Mouse (Mus musculus): Measurements from ENCODE around the gene Mrpl45. TPM values are rescaled to one million over a fixed set of nuclear protein-coding genes. Genes with fewer than 3 reads are reported as not detected.
A peak's percentile ranks its signal among the peaks of the same experiment; 100 is the strongest.

Gene Mrpl45
- polyA plus RNA-seq, 1 experiment from 2014 or later, result 37.8 TPM

DNA sequence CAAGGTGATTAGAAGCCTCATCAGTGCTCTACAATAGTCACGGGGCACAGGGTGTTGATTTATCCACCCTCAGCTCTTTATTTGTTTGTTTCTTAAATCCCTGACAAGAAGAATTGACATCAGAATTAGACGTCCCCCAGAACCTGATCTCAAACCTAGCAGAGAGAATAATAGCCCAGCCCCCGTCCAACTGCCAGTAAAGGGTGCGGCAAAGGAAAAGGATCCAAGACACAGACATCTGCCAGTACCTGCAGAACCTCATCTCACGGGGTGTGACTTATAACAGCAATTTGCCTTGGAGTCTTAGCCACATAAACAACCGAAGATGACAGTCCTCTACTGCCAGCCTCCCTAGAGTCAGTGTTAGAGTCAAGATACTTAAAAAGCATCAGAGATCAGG is 28.5 kb upstream of the Mrpl45 start:
- Histone ChIP-seq H3K27me3 (replicated peaks; ENCODE audit: control insufficient read depth, insufficient read depth, low read length) (no peaks in the 10 kb centered on the region), H3K4me1 (ENCODE audit: control insufficient read depth, insufficient read depth, low read length) (no peaks in the 10 kb centered on the region), H3K36me3 (ENCODE audit: control insufficient read depth, insufficient read depth, low read length) (no peaks in the 10 kb centered on the region), H3K9ac (ENCODE audit: low read depth, low read length) (no peak overlapping the region), H3K9me3 (ENCODE audit: control insufficient read depth, low read length) (no peaks in the 10 kb centered on the region), H3K4me3 (ENCODE audit: low read depth, low read length) (no peak overlapping the region), H3K27ac (replicated peaks; ENCODE audit: low read depth, low read length) (no peak overlapping the region), H3K4me2 (ENCODE audit: low read depth, low read length) (no peak overlapping the region)
- ATAC-seq (ENCODE audit: low read depth) (0 out of 2 replicates have a peak, but pooled peaks have one; percentile 18), DNase-seq (ENCODE audit: low spot score) (peak; percentile 20)
- 51% methylated on average over 6 of the region's 6 CpGs for WGBS

DNA sequence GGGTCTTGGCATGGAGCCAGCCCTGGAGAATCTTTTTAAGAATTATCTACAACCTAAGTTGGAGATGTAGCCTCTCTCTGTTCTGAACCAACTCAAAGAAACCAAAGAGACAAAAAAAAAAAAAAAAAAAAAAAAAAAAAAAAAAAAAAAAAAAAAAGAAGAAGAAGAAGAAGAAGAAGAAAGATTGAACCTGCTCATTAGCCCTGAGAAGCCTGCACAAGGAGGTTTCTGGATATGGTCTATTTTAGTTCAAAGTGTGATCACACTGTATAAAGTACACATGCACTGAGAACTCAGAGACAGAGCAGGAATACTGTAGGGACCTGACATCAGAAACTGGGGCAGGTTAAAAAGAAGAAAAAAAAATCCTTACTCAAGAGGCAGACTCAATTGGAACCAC is 27.9 kb upstream of the Mrpl45 start:
- no peaks in the 10 kb centered on the region for H3K4me1 ChIP-seq (ENCODE audit: control insufficient read depth, insufficient read depth, low read length)
- no peaks in the 10 kb centered on the region for H3K36me3 ChIP-seq (ENCODE audit: control insufficient read depth, insufficient read depth, low read length)
- H3K9ac ChIP-seq (ENCODE audit: low read depth, low read length), result no peak overlapping the region
- H3K4me3 ChIP-seq (ENCODE audit: low read depth, low read length), result no peak overlapping the region
- H3K4me2 ChIP-seq (ENCODE audit: low read depth, low read length), result no peak overlapping the region
- no peaks in the 10 kb centered on the region for H3K9me3 ChIP-seq (ENCODE audit: control insufficient read depth, low read length)
- no peaks in the 10 kb centered on the region for H3K27me3 ChIP-seq (replicated peaks; ENCODE audit: control insufficient read depth, insufficient read depth, low read length)
- DNase-seq (ENCODE audit: low spot score) (no peak), ATAC-seq (ENCODE audit: low read depth) (no peak)
- H3K27ac ChIP-seq (replicated peaks; ENCODE audit: low read depth, low read length), result no peak overlapping the region

DNA sequence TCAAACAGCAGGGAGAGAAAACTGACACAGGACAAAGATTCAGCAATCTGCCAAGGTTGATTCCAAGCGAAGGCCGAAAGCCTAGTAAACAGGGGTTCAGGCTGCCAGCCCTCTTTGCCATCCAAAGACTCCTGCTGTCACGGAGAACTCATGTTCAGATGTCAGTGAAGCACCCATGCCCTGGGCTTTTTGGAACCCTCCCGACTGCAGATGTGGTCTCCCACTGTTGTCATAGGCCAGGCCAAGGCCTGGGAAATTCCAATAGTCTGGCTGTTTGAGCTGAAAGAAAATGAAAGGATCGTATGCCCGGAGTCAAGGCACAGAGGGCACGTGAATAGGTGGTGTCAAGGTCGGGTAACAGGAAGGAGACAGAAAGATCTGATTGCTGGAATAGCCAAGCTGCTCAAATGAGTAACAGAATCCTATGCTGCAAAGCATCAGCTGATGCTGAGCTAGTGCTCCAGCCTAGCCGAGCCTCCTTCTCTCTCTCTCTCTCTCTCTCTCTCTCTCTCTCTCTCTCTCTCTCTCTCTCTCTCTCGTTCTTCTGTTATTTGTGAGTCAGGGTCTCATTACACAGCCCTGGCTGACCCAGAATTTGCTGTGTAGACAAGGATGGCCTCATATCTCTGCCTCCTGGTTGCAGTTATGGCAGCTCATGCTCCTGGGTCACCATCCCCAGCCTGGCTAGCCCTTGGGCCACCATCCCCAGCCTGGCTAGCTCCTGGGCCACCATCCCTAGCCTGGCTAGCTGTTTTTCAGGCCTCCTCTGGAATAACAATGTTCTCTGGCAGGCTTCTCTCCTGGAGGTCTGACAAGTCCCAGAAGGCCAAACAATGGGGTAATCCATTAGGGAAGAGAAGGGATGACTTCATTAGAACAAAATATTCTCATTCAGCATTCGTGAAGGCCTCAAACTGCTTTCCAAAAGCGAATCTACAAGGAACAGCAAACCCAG is 26.0 kb upstream of the Mrpl45 start:
- H3K36me3 ChIP-seq (ENCODE audit: control insufficient read depth, insufficient read depth, low read length), result no peaks in the 10 kb centered on the region
- WGBS, result 41% methylated on average over 11 of the region's 12 CpGs
- no peak overlapping the region for H3K4me3 ChIP-seq (ENCODE audit: low read depth, low read length)
- no peaks in the 10 kb centered on the region for H3K4me1 ChIP-seq (ENCODE audit: control insufficient read depth, insufficient read depth, low read length)
- DNase-seq (ENCODE audit: low spot score) (no peak), ATAC-seq (ENCODE audit: low read depth) (no peak)
- no peaks in the 10 kb centered on the region for H3K9me3 ChIP-seq (ENCODE audit: control insufficient read depth, low read length)
- no peaks in the 10 kb centered on the region for H3K27me3 ChIP-seq (replicated peaks; ENCODE audit: control insufficient read depth, insufficient read depth, low read length)
- H3K4me2 ChIP-seq (ENCODE audit: low read depth, low read length), result no peak overlapping the region
- no peak overlapping the region for H3K27ac ChIP-seq (replicated peaks; ENCODE audit: low read depth, low read length)
- H3K9ac ChIP-seq (ENCODE audit: low read depth, low read length), result no peak overlapping the region

DNA sequence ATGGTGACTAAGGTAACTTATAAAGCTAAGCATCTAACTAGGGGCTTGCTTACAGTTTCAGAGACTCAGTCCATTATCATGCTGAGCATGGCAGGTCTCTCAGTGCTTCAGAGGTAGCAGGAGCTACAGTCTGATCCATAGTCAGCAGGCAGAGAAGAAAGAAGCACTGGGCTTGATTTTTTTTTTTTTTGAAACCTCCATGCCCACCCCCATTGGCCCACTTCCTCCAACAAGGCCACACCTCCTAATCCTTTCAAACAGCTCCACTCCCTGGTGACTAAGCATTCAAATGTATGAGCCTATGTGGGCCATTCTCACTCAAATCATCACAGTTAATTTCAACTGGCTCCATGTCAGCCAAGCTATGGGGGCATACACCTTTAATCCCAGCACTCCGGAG is 22.8 kb upstream of the Mrpl45 start:
- no peak overlapping the region for H3K4me3 ChIP-seq (ENCODE audit: low read depth, low read length)
- no peaks in the 10 kb centered on the region for H3K27me3 ChIP-seq (replicated peaks; ENCODE audit: control insufficient read depth, insufficient read depth, low read length)
- no peak overlapping the region for H3K9ac ChIP-seq (ENCODE audit: low read depth, low read length)
- H3K36me3 ChIP-seq (ENCODE audit: control insufficient read depth, insufficient read depth, low read length), result no peaks in the 10 kb centered on the region
- WGBS, result 88% methylated on average over 1 of the region's 1 CpGs
- H3K9me3 ChIP-seq (ENCODE audit: control insufficient read depth, low read length), result no peaks in the 10 kb centered on the region
- no peak overlapping the region for H3K4me2 ChIP-seq (ENCODE audit: low read depth, low read length)
- no peak for DNase-seq (ENCODE audit: low spot score)
- no peak for ATAC-seq (ENCODE audit: low read depth)
- H3K4me1 ChIP-seq (ENCODE audit: control insufficient read depth, insufficient read depth, low read length), result no peaks in the 10 kb centered on the region
- no peak overlapping the region for H3K27ac ChIP-seq (replicated peaks; ENCODE audit: low read depth, low read length)

DNA sequence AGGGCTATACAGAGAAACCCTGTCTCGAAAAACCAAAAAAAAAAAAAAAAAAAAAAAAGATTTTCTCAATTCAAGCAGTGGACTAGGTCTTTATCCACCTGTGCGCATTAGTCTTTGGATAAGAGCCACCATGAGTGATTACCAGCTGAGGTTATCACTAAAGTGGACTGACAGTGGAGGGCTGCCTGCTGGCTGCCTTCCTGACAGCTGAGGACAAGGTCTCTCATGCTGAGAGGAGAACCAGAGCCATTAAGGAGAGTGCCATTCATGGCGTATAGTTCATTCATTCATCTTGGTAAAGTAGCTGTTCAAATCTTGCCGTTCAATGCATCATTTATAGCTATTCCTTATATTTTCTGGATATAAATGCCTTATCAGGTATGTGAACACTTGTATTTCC is 19.0 kb upstream of the Mrpl45 start:
- Histone ChIP-seq H3K4me1 (ENCODE audit: control insufficient read depth, insufficient read depth, low read length) (no peaks in the 10 kb centered on the region), H3K27ac (replicated peaks; ENCODE audit: low read depth, low read length) (no peak overlapping the region), H3K4me2 (ENCODE audit: low read depth, low read length) (no peak overlapping the region), H3K4me3 (ENCODE audit: low read depth, low read length) (no peak overlapping the region), H3K9me3 (ENCODE audit: control insufficient read depth, low read length) (no peaks in the 10 kb centered on the region), H3K27me3 (replicated peaks; ENCODE audit: control insufficient read depth, insufficient read depth, low read length) (no peaks in the 10 kb centered on the region), H3K9ac (ENCODE audit: low read depth, low read length) (no peak overlapping the region), H3K36me3 (ENCODE audit: control insufficient read depth, insufficient read depth, low read length) (no peaks in the 10 kb centered on the region)
- ATAC-seq (ENCODE audit: low read depth), result no peak
- 91% methylated on average over 3 of the region's 4 CpGs for WGBS
- no peak for DNase-seq (ENCODE audit: low spot score)

DNA sequence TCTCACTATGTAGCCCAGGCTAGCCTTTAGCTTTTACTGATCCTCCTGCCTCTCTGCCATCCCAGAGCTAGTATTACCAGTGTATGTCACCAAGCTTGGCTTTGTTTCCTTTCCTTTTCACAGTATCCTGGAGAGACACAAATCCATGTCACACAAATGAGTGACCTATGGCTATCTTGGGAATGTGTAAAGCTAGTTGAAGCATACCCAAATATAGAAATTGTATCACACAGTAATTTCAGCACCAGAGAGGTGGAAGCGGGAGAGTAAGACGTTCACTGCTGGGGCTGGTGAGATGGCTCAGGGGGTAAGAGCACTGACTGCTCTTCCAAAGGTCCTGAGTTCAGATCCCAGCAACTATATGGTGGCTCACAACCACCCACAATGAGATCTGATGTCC is 15.6 kb upstream of the Mrpl45 start:
- no peaks in the 10 kb centered on the region for H3K4me1 ChIP-seq (ENCODE audit: control insufficient read depth, insufficient read depth, low read length)
- no peak overlapping the region for H3K9ac ChIP-seq (ENCODE audit: low read depth, low read length)
- DNase-seq (ENCODE audit: low spot score) (no peak), ATAC-seq (ENCODE audit: low read depth) (no peak)
- no peaks in the 10 kb centered on the region for H3K36me3 ChIP-seq (ENCODE audit: control insufficient read depth, insufficient read depth, low read length)
- H3K27ac ChIP-seq (replicated peaks; ENCODE audit: low read depth, low read length), result no peak overlapping the region
- WGBS, result 86% methylated on average over 2 of the region's 2 CpGs
- H3K27me3 ChIP-seq (replicated peaks; ENCODE audit: control insufficient read depth, insufficient read depth, low read length), result no peaks in the 10 kb centered on the region
- no peaks in the 10 kb centered on the region for H3K9me3 ChIP-seq (ENCODE audit: control insufficient read depth, low read length)
- no peak overlapping the region for H3K4me2 ChIP-seq (ENCODE audit: low read depth, low read length)
- no peak overlapping the region for H3K4me3 ChIP-seq (ENCODE audit: low read depth, low read length)

DNA sequence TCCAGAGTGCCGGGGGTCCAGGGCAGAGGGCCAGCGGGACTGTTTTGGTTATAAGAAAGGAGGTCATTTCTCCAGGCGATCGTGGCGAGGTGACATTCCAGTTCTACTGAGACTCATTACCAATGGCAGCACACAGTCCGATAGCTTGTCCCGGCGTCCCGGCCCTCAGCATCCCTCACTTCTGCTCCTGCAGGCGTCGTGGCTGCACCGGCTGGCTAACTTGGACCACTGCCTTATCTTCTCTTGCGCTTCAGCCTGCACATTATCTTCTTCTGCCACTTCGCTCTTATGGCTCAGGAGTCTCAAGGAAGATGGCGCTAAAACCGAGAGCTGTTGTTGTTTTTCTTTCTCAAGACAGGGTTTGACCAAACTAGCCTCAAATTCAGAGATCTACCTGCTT is 14.1 kb upstream of the Mrpl45 start:
- H3K27me3 ChIP-seq (replicated peaks; ENCODE audit: control insufficient read depth, insufficient read depth, low read length), result no peaks in the 10 kb centered on the region
- no peak overlapping the region for H3K9ac ChIP-seq (ENCODE audit: low read depth, low read length)
- DNase-seq (ENCODE audit: low spot score), result no peak
- H3K27ac ChIP-seq (replicated peaks; ENCODE audit: low read depth, low read length), result no peak overlapping the region
- no peak overlapping the region for H3K4me2 ChIP-seq (ENCODE audit: low read depth, low read length)
- H3K4me1 ChIP-seq (ENCODE audit: control insufficient read depth, insufficient read depth, low read length), result no peaks in the 10 kb centered on the region
- H3K36me3 ChIP-seq (ENCODE audit: control insufficient read depth, insufficient read depth, low read length), result no peaks in the 10 kb centered on the region
- no peaks in the 10 kb centered on the region for H3K9me3 ChIP-seq (ENCODE audit: control insufficient read depth, low read length)
- 85% methylated on average over 16 of the region's 16 CpGs for WGBS
- no peak overlapping the region for H3K4me3 ChIP-seq (ENCODE audit: low read depth, low read length)
- no peak for ATAC-seq (ENCODE audit: low read depth)

DNA sequence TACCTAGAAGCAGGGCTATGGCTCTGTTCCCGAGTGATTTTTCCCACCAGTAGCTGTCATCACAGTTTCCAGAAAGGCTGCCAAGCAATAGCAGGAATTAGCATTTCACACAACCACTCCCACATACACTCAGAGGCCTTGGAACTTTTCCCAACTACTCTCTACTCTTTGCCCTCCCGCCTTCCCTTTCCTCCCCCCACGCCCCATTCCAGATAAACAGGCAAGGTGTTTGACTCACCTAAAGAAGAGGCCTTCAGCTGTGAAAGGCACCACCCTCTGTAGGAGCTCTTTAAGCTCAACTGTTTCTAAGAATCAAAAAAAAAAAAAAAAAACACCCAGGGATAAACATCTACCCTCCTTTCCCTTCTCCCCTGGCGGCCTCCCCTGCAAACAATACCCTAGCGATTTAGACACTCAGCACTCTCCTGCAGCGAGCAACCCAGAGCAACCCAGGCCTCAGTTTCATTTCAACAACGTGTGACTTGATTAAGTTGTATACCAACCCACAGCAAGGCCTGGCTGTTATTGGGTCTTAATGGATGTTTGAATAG is 13.2 kb upstream of the Mrpl45 start:
- Histone ChIP-seq H3K36me3 (ENCODE audit: control insufficient read depth, insufficient read depth, low read length) (no peaks in the 10 kb centered on the region), H3K4me1 (ENCODE audit: control insufficient read depth, insufficient read depth, low read length) (no peaks in the 10 kb centered on the region), H3K9ac (ENCODE audit: low read depth, low read length) (peak overlapping the region; percentile 19; the same call in 1 of the 2 replicates), H3K4me2 (ENCODE audit: low read depth, low read length) (no peak overlapping the region), H3K27ac (replicated peaks; ENCODE audit: low read depth, low read length) (peak overlapping the region; percentile 71), H3K4me3 (ENCODE audit: low read depth, low read length) (no peak overlapping the region), H3K9me3 (ENCODE audit: control insufficient read depth, low read length) (no peaks in the 10 kb centered on the region), H3K27me3 (replicated peaks; ENCODE audit: control insufficient read depth, insufficient read depth, low read length) (no peaks in the 10 kb centered on the region)
- WGBS, result 37% methylated on average over 7 of the region's 7 CpGs
- ATAC-seq (ENCODE audit: low read depth), result no peak; the same call in 1 of the 2 replicates
- DNase-seq (ENCODE audit: low spot score), result peak; percentile 85

- H3K36me3 ChIP-seq (ENCODE audit: control insufficient read depth, insufficient read depth, low read length), result no peaks in the 10 kb centered on the region
- no peak overlapping the region for H3K4me3 ChIP-seq (ENCODE audit: low read depth, low read length)
- H3K4me2 ChIP-seq (ENCODE audit: low read depth, low read length), result no peak overlapping the region
- DNase-seq (ENCODE audit: low spot score), result peak; percentile 52
- H3K9ac ChIP-seq (ENCODE audit: low read depth, low read length), result no peak overlapping the region
- no peaks in the 10 kb centered on the region for H3K27me3 ChIP-seq (replicated peaks; ENCODE audit: control insufficient read depth, insufficient read depth, low read length)
- 68% methylated on average over 5 of the region's 5 CpGs for WGBS
- ATAC-seq (ENCODE audit: low read depth), result no peak
- H3K9me3 ChIP-seq (ENCODE audit: control insufficient read depth, low read length), result no peaks in the 10 kb centered on the region
- H3K27ac ChIP-seq (replicated peaks; ENCODE audit: low read depth, low read length), result no peak overlapping the region
- H3K4me1 ChIP-seq (ENCODE audit: control insufficient read depth, insufficient read depth, low read length), result peaks cover 5% of the 10 kb centered on the region; the same call in 1 of the 2 replicates
Observed at GRCm38 (mm10) chr11:97304631-97305030, 10.9 kb upstream of the Mrpl45 start.

All from embryonic facial prominence, embryonic 14.5 days (tissue).